Mouse (Mus musculus): ENCODE results near the gene Pigr. TPM values are rescaled to one million over a fixed set of nuclear protein-coding genes. Genes with fewer than 3 reads are reported as not detected.
A peak's percentile ranks its signal among the peaks of the same experiment; 100 is the strongest.

The Pigr gene
- total and polyA plus RNA-seq, 2 experiments from 2014 or later, result not detected

- H3K4me3 ChIP-seq (ENCODE audit: low read depth, low read length), result no peak overlapping the region
- no peaks in the 10 kb centered on the region for H3K27me3 ChIP-seq (ENCODE audit: insufficient read depth, low read length)
- ATAC-seq (ENCODE audit: low FRiP score) (no peak), DNase-seq (ENCODE audit: low spot score) (no peak)
- WGBS, result 92% methylated on average over 5 of the region's 5 CpGs
- H3K4me1 ChIP-seq (ENCODE audit: insufficient read depth, low read length), result no peaks in the 10 kb centered on the region
- no peaks in the 10 kb centered on the region for H3K9me3 ChIP-seq (ENCODE audit: low read length)
- H3K27ac ChIP-seq (ENCODE audit: low read depth, low read length), result no peak overlapping the region
- no peaks in the 10 kb centered on the region for H3K36me3 ChIP-seq (ENCODE audit: insufficient read depth, low read length)
- H3K9ac ChIP-seq (replicated peaks; ENCODE audit: low read length, poor library complexity, severe bottlenecking), result no peak overlapping the region
- no peak overlapping the region for H3K4me2 ChIP-seq (ENCODE audit: low read depth, low read length, poor library complexity, severe bottlenecking)
- no peak for TF ChIP-seq CTCF (IDR thresholded peaks at IDR 0.05)
Measured at GRCm38 (mm10) chr1:130864741-130865140, 38.3 kb downstream of the Pigr start.

- H3K27ac ChIP-seq (ENCODE audit: low read depth, low read length), result no peak within 1 kb of the TSS
- TF ChIP-seq CTCF (IDR thresholded peaks at IDR 0.05), result no peak
- no peaks in the 10 kb centered on the region for H3K9me3 ChIP-seq (ENCODE audit: low read length)
- H3K27me3 ChIP-seq (ENCODE audit: insufficient read depth, low read length), result no peaks in the 10 kb centered on the region
- DNase-seq (ENCODE audit: low spot score), result no peak
- WGBS, result 72% methylated on average over 7 of the region's 7 CpGs
- no peak within 1 kb of the TSS for H3K4me2 ChIP-seq (ENCODE audit: low read depth, low read length, poor library complexity, severe bottlenecking)
- ATAC-seq (ENCODE audit: low FRiP score), result no peak
- no peak within 1 kb of the TSS for H3K9ac ChIP-seq (replicated peaks; ENCODE audit: low read length, poor library complexity, severe bottlenecking)
- H3K4me1 ChIP-seq (ENCODE audit: insufficient read depth, low read length), result no peaks in the 10 kb centered on the region
- no peaks in the 10 kb centered on the region for H3K36me3 ChIP-seq (ENCODE audit: insufficient read depth, low read length)
- H3K4me3 ChIP-seq (ENCODE audit: low read depth, low read length), result no peak within 1 kb of the TSS
Measured at GRCm38 (mm10) chr1:130865541-130866221, 39.2 kb downstream of the Pigr start, which contains the start of gene Fcmr. Fcmr (plus strand) TSS chr1:130865669.

- Histone ChIP-seq H3K27me3 (ENCODE audit: insufficient read depth, low read length) (no peaks in the 10 kb centered on the region), H3K9me3 (ENCODE audit: low read length) (no peaks in the 10 kb centered on the region), H3K4me3 (ENCODE audit: low read depth, low read length) (no peak overlapping the region), H3K36me3 (ENCODE audit: insufficient read depth, low read length) (no peaks in the 10 kb centered on the region), H3K27ac (ENCODE audit: low read depth, low read length) (no peak overlapping the region), H3K4me2 (ENCODE audit: low read depth, low read length, poor library complexity, severe bottlenecking) (no peak overlapping the region), H3K9ac (replicated peaks; ENCODE audit: low read length, poor library complexity, severe bottlenecking) (no peak overlapping the region), H3K4me1 (ENCODE audit: insufficient read depth, low read length) (no peaks in the 10 kb centered on the region)
- no peak for TF ChIP-seq CTCF (IDR thresholded peaks at IDR 0.05)
- no peak for ATAC-seq (ENCODE audit: low FRiP score)
- DNase-seq (ENCODE audit: low spot score), result no peak
- 91% methylated on average over 2 of the region's 2 CpGs for WGBS
Measured at GRCm38 (mm10) chr1:130872912-130873311, 46.4 kb downstream of the Pigr start.

- H3K9ac ChIP-seq (replicated peaks; ENCODE audit: low read length, poor library complexity, severe bottlenecking), result no peak overlapping the region
- DNase-seq (ENCODE audit: low spot score), result peak; percentile 79
- no peaks in the 10 kb centered on the region for H3K4me1 ChIP-seq (ENCODE audit: insufficient read depth, low read length)
- H3K4me2 ChIP-seq (ENCODE audit: low read depth, low read length, poor library complexity, severe bottlenecking), result no peak overlapping the region
- H3K36me3 ChIP-seq (ENCODE audit: insufficient read depth, low read length), result no peaks in the 10 kb centered on the region
- WGBS, result 40% methylated on average over 3 of the region's 3 CpGs
- no peak for ATAC-seq (ENCODE audit: low FRiP score)
- H3K9me3 ChIP-seq (ENCODE audit: low read length), result no peaks in the 10 kb centered on the region
- peak; percentile 90 for TF ChIP-seq CTCF (IDR thresholded peaks at IDR 0.05)
- H3K4me3 ChIP-seq (ENCODE audit: low read depth, low read length), result no peak overlapping the region
- H3K27me3 ChIP-seq (ENCODE audit: insufficient read depth, low read length), result no peaks in the 10 kb centered on the region; the same call in 1 of the 2 replicates
- H3K27ac ChIP-seq (ENCODE audit: low read depth, low read length), result no peak overlapping the region
Measured at GRCm38 (mm10) chr1:130875139-130875538, 48.7 kb downstream of the Pigr start.

GRCm38 (mm10) chr1:130875910-130876309 is 49.4 kb downstream of the Pigr start:
- H3K27me3 ChIP-seq (ENCODE audit: insufficient read depth, low read length), result no peaks in the 10 kb centered on the region; the same call in 1 of the 2 replicates

GRCm38 (mm10) chr1:130876931-130877509 is 50.5 kb downstream of the Pigr start:
- Histone ChIP-seq H3K4me3 (ENCODE audit: low read depth, low read length) (no peak overlapping the region), H3K9me3 (ENCODE audit: low read length) (no peaks in the 10 kb centered on the region), H3K27ac (ENCODE audit: low read depth, low read length) (no peak overlapping the region), H3K27me3 (ENCODE audit: insufficient read depth, low read length) (no peaks in the 10 kb centered on the region; the same call in 1 of the 2 replicates), H3K4me1 (ENCODE audit: insufficient read depth, low read length) (no peaks in the 10 kb centered on the region), H3K9ac (replicated peaks; ENCODE audit: low read length, poor library complexity, severe bottlenecking) (no peak overlapping the region), H3K4me2 (ENCODE audit: low read depth, low read length, poor library complexity, severe bottlenecking) (no peak overlapping the region), H3K36me3 (ENCODE audit: insufficient read depth, low read length) (no peaks in the 10 kb centered on the region)
- ATAC-seq (ENCODE audit: low FRiP score) (no peak), DNase-seq (ENCODE audit: low spot score) (peak; percentile 90)
- TF ChIP-seq CTCF (IDR thresholded peaks at IDR 0.05), result peak; percentile 91
- 27% methylated on average over 3 of the region's 3 CpGs for WGBS

More at GRCm38 (mm10) chr1:130875910-130876309, 49.4 kb downstream of the Pigr start:
- WGBS, result 81% methylated on average over 3 of the region's 3 CpGs
- H3K4me1 ChIP-seq (ENCODE audit: insufficient read depth, low read length), result no peaks in the 10 kb centered on the region
- DNase-seq (ENCODE audit: low spot score) (no peak), ATAC-seq (ENCODE audit: low FRiP score) (no peak)
- H3K4me2 ChIP-seq (ENCODE audit: low read depth, low read length, poor library complexity, severe bottlenecking), result no peak overlapping the region
- no peak overlapping the region for H3K9ac ChIP-seq (replicated peaks; ENCODE audit: low read length, poor library complexity, severe bottlenecking)
- no peaks in the 10 kb centered on the region for H3K9me3 ChIP-seq (ENCODE audit: low read length)
- no peak overlapping the region for H3K4me3 ChIP-seq (ENCODE audit: low read depth, low read length)
- no peaks in the 10 kb centered on the region for H3K36me3 ChIP-seq (ENCODE audit: insufficient read depth, low read length)
- no peak; the same call in 1 of the 2 replicates for TF ChIP-seq CTCF (IDR thresholded peaks at IDR 0.05)
- no peak overlapping the region for H3K27ac ChIP-seq (ENCODE audit: low read depth, low read length)
